Mouse (Mus musculus): ENCODE measurements around the gene Tnfaip2.

GRCm38 (mm10) chr12:111411631-111412355, 30.5 kb upstream of the Tnfaip2 start:
- TF ChIP-seq ZNF384 (IDR thresholded peaks at IDR 0.05; ENCODE audit: low read depth, low read length), result no peak
- no peak for TF ChIP-seq HCFC1 (IDR thresholded peaks at IDR 0.05; ENCODE audit: borderline replicate concordance, insufficient read depth, low read length)

Data from ES-E14 (cell line).